Mouse (Mus musculus) lung, postnatal 10 days (tissue): ENCODE measurements around the gene Inip.

ENCODE experiments used
- DNase-seq: peaks from one replicate; pipeline ENCODE4 v3.0.0; 2021

The Inip gene

DNA sequence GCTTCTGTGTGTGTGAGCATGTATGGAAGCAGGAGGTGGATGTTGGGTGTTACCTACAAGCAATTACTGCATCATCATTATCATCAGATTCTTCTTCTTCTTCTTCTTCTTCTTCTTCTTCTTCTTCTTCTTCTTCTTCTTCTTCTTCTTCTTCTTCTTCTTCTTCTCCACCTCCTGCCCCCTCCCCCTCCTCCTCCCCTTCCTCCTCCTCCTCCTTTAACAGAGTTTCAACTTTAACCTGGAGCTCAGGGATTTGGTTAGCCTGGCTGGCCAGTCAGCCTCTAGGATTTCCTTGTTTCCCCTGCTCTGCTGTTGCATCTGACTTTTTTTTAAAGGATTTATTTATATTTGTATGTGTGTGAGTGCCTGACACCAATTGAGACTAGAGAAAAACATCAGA, at the start of gene Inip:
TSS of gene Inip (minus strand) at position 101 of the 400 bp plus-strand sequence.
- no peak for DNase-seq

DNA sequence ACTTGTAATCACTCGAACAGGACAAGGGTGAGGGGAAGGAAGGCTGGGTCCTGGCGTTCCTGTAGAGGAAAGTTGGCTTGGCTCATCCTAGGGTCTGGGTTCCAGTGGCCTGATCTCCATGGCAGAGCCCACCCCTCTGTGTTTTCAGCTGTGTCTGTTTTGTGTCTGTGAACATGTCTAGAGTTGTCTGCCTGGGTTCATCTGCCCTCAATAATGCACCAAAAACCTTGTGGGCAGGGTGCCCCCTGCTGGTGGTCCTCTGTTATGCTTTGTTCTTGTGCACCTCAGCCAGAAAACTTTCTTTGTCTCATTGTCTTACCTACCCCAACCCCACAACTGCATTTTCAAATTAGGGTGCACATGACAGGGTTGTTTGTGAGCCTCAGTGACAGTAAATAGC, 48.8 kb upstream of the Inip start:
- peak; percentile 79 for DNase-seq

DNA sequence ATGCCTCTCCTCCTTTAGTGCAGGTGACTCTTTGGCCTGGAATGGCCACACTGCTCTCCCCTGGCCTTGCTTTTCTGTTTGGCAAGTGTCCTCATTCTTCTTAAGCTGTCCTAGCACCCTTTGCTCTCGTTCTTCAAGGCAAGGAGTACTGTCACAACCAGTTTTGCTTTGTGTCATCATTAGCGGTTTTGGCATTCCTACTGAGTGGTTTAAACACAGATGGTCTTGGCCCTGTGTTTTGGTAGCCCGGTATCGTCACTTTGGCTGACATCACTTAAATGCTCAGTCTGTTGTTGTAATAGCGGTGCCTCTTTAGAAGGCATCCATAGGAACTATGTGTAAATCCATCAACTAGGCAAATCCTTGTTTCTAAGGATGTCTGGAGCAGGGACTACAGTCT, 46.1 kb upstream of the Inip start:
- no peak for DNase-seq

DNA sequence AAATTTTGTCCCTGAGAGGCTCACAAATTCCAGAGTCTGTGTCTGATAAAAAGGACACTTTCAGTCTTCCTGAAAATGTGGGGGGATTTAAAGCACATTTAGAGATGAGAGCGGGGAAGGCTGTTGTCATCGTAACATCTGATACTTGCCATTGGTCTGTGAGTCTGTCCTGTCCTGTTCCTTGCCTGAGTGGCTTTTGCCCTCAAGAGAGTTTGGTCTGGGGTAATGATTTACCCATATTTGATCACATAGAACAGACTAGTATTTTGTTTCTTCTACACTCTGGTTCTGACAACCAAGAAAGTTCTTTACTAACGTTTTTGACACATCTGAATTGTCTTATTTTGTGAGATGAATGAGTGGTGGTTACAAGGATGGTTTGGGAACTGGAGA, 43.9 kb upstream of the Inip start:
- no peak for DNase-seq

DNA sequence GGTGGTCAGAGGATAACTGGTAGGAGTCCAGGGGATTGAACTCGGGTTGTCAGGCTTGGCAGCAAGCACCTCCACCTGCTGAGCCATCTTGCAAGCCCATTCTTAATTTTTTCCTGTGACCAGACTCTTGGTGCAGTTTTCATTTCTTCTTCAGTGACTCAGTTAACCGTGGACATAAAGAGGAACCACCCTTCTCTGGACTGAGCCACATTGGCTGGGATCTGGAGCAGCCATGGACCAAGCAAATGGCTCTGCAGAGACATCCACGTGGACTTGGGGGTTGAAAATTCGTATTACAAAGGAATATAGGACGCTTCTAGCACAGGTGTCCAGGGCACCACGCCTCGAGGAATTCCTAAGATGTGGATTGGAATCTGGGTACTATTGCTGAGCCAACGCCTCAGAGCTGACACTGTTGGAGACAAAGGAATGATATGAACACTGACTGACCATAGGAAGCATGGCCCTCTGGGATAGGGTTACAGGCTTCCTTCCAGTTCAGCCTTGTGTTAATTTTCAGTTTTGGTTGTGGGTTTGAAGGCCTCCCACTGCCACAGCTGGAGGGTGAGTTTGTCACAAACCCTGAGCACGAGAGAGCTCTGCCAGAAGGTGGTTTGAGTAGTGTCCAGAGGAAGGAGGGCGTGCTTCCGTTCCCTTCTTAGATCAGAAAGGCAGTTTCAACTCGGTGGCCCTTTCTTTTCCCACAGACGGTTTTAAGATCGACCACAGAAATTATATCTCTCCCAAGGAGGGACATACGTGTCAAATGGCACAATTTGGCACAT, 43.3 kb upstream of the Inip start:
- DNase-seq, result no peak

DNA sequence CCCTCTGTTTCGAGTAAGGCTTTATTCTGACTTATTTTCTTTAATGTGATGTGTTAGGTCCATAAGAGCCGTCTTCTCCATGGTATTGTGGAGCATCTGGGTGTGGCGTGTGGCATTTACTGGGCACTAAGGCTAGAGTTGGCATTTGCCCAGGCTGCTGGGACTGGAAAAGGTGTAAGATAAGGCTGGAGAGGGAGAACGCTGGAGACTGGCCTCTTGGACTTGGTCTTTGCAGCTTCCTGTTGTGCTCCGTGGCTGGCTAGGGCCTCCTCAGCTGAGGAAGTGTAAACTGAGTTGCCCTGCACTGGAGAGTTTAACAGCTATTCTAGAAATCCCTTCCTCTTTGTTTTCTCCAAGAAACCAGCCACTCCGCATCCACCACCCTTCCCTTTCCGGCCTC, 36.3 kb upstream of the Inip start:
- peak; percentile 46 for DNase-seq

DNA sequence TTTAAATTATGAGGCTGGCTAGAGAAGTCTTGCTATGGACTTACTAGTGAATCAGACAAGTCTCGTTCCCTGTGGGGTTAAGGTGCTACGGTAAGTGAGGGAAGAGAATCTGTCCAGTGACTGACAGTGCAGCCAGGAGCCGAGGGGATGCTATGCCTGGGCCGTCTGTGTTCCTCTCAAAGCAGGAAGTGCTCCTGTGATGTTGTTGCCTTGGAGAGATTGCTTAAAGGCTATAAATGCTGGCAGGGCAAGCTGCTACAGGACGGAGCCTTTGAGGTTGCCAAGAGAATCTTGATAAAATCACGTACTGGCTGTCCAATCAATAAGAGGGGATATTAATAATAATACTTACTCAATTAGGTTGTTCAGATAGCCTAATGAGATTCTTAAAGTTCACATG, 31.4 kb upstream of the Inip start:
- no peak for DNase-seq

DNA sequence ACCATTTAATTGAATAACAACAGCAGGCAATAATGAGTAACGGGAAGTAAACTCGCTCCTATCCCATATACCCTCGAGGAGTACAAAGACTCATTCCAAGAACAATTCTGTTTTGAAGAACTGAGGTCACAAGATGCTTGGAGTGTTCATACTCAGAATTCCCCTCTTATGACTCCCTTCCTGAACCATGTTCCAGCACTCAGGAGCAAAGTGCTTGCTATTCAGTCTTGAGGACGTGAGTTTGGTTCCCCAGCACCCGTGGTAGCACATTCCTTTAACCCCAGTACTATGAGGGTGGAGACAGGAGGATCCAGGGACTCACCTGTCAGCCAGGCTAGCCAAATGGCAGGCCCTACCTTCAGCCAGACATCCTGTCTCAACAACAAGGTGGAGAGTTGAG, 29.6 kb upstream of the Inip start:
- DNase-seq, result no peak

DNA sequence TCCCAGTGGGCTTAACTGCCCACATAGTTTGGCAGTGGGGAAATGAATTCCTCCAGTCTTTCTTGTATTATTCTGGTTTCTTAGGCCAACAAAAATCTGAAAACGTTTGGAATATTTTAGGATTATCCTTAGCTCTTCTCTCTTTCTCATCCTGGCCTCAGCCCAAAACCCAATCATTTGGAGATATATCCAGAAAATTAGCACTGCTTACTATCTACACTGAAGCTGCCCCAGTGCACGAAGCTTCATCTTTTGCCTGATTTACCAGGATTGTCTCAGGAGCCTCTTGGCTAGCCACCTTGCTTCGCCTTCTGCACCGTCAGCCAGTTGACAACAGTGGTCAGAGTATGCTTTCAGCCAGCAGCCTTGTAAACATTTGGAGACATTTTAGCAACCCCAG, 27.7 kb upstream of the Inip start:
- no peak for DNase-seq

DNA sequence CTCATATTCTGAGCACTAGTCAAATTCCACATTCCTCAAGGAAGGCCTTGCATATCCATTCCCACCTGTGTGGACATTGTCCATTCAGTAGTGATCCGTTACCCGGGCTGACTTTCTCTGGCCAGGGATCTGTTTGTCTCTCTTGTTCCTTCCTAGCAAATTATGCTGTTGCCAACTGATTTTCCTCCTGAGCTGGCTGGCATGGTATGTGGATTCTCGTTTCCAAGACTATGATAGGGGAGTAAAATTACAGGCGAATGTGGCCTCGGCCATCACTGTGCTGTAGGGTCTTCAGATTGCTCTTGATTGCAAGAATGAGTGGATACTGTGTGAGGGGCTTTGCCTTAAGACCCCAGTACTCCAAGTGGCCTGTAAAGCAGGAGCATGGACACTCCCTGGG, 25.0 kb upstream of the Inip start:
- no peak for DNase-seq

DNA sequence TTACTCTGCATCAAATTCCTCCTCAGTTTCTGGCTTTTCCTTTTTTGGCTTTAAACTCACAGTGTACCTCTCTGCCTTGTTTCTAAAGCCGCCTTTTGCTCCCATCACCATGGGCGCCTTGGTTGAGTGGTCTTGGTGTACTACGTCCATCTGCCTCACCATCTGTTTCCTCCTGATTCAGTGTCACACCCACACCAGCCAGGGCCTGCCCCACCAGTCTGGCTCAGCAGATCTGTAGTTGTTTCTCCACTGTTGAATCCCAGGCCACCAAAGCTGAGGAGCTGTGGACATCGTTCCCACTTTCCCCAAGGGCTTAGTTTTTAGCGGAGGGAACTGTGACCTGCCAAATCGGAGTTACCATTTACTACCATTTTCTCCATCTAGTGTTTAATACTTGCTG, 24.2 kb upstream of the Inip start:
- no peak for DNase-seq

DNA sequence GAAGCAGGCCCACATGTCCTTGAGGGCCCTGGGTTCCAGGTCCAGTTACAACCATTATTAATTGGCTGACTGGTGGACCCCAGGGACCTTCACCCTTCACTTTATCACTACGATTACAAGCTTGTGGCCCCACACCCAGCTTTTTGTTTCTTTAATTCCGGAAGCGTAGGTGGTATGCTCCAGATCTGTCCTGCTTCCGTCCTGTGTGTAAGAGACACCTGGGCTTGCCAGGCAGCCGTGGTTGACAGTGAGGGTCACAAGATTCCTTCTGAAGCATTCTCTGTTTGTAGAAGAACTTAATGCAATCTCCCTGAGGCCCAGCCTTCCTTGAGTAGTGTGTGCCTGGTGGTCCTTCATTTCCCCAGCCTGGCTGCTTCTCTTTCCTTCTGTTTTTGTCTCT, 23.5 kb upstream of the Inip start:
- DNase-seq, result no peak

DNA sequence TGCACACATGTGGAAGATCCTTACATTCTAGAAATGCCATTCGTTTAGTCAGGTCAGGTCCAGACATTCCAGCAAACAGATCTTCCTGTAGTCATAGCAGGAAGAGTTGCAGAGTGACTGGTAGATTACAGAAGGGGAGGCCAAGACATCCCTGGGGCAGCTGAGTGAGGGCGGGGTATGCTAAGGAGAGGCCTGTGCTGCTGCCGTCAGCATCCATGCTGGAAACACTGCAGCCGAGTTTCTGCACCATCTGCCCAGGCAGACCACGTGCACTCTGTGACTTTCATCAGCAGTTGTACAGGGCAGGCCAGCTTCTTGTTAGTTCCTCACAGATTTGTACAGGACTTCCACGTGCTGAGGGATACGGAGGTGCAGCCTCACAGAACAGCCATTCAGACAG, 22.1 kb upstream of the Inip start:
- no peak for DNase-seq

DNA sequence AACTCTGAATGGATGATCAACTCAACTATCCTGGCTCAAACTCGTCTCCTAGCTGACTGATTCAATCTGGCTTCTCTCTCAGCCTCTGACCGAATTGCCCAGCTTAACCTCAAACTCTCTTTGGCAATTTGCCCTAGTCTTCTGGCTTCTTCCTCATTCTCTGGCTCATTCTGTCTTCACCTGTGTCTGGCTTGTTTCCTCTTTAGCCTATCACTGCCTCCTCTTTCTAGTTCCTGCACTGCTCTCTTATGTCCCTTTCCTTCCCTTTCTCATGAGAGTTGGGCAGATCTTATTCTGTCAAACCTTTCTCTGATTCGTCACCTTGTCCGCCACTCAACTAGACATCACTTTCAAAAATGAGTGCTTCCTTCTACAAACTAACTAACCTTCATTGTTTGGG, 20.7 kb upstream of the Inip start:
- DNase-seq, result peak; percentile 12

DNA sequence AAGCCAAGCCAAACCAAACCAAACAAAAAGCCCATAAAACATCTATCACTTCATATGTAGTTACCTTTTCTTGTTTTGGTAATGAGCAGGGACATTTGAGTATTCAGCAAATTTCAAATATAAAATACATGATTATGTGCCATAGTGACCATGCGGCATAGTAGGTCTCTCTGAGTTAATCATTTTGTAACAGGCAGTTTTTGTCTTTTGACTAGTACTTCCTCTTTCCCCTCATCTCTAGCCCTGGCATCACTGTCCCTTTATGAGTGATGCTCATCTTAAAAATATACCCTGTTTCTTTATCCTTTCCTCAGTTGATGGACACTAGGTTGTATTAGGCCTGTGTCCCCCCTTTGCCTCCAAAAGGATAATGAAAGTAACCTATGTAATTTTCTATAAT, 20.1 kb upstream of the Inip start:
- DNase-seq, result no peak

DNA sequence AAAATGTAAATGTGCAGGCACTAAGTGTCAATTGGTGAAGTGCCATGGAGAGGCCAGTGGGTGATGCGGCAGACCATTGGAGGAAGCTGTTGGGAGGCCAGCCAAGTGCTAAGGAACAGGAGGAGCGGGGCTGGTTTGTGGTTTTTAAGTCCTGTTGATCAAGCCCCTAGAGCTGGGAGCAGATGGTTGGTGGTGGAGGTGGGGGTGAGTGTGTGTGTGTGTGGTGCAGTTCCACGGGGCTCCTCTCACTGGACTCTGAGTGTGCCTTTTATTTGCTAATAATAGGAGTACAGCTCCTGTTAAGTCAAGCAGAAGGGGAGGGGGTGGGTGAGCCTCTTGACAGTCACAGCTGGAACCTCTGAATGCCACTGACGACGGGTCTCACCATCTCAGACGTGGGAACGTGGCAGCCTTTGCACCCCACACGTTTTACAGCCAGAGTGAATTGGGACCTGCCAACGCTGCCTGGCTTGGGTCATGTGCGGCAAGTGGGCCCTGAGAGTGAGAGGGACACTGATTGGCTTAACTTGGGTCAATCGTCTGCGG, 18.2 kb upstream of the Inip start:
- peak; percentile 72 for DNase-seq

DNA sequence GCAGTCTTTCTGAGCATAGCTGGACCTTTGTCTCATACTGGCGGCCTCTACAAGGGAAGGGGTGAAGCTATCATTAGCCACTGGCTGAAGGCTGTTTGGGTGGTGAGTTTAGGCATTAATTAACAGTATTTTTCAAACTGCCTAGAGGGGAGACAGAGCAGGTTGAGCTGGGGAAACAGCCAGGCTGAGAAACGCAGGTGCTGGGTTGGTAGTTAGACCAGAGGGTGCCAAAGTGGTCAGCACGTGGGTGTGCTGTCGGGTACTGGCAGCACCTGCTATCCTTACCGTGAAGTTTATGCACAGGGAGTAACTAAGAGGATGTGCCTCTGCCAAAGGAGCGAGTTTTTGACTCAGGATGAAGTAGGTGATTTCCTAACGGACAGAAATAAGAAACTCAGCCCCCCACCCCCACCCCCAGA, 17.7 kb upstream of the Inip start:
- no peak for DNase-seq

DNA sequence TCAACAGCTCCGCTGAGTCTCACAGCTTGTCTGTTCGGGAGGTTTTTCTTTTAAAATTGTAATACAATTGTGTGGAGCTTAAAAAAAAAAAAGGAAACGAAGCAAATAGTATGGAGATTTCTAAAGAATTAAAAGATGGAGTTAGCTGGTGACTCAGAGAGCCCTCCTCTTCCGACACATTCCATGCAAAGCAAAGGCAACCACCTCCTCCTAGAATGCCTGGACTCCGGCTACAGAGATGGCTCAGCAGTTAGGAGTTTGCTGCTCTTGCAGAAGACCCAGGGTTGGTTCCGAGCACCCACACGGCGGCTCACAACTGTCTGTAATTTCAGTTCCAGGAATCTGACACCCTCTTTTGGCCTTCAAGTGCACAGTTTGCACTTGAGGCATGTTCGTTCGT, 17.1 kb upstream of the Inip start:
- peak; percentile 9 for DNase-seq

DNA sequence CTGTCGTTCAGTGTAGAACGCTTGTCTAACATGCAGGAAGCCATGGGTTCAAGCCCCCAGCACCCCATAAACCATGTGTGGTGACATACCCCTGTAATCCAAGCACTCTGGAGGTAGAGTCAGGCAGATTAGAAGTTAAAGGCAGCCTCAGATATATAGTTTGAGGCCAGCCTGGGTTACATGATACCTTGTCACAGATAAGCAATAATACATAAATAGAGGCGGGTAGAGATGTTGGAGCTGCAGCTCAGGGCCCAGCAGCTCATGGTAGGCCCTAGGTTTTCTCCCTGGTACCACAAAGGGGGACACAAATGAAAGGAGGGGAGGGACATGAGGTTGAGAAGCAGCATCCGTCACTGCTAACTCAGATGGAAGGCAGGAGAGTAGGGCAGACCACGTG, 16.4 kb upstream of the Inip start:
- no peak for DNase-seq

DNA sequence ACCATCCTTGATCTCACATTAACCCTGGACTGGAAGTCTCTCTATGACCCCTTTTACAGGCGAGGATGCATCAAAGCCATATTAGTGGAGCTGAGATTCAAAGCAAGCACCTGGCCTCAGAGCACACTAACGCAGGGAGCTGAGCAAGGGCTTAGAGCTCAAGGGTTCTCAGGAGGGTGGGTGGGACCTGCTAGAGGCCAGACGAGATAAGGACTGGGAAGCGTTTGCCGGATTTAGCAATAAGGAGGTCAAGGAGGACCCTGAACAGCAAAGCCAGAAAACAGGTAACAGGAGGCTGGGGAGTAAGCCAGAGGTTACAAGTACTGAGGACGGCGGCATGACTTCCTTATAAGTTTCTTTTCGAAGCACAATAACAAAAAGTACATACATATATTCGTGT, 15.1 kb upstream of the Inip start:
- DNase-seq, result peak; percentile 67

DNA sequence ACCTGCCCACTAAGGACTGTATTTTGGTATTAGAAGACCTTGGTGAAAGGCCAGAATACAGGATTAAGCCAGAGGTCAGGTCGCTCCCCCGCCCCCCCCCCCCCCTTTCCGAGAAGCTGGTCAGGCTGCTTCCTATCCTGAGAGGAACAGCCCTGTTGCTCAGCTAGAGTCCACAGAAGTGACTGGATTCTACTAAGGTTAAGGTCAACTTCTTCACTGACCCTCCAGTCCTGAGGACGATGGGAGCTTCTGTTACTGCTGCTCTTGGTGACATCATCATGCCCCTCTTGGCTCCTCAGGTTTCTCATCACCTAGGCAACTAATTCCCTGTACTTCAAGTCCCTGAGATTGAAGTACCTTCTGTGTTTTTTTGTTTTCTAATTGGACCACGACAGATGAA, 14.6 kb upstream of the Inip start:
- DNase-seq, result peak; percentile 19

DNA sequence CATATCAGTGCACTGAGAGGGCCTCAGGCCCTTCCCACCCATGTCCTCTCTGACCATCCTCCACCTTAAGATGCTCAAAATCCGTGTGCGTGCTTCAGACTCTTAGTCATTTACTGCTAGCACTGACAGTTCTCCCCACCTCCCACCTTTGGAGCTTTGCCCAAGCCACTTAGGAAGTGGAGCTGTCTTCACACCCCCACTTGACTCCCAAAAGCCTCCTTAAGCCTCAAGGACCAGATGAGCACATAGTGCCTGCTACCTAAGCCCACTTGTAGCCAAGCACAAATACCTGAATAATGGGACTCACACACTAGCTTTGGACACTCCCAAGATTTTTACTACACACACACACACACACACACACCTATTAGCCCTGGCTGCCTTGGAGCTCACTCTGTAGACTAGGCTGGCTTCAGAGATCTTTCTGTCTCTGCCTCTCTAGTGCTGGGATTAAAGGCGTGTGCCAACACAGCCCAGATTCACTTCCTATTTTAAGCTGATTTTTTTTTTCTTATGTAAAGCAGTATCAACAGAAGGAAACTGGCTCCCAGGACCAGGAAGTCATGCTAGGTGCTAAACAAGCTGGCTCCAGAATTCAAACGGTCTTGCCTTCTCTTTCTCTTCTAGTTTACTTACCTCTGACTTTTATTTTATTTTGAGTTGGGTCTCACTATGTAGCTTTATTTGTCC, 13.9 kb upstream of the Inip start:
- peak; percentile 86 for DNase-seq

DNA sequence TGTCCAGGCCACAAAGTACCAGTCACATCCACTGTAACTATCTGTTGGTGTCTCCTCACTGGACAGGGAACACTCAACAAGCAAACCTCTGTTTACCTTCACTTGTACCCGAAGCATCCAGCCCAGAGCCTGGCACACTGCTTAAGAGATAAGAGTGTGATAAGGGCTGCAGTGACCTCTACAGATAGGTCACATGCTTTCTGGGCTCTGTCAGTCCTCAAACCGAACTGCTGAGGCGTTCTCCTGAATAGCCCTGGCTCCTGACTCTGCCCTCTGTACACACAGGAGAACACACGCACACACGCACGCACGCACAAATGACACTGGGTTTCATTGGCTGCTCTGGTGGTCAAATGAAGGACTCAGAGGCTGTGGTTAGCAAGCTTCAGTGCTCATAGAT, 12.7 kb upstream of the Inip start:
- DNase-seq, result no peak

DNA sequence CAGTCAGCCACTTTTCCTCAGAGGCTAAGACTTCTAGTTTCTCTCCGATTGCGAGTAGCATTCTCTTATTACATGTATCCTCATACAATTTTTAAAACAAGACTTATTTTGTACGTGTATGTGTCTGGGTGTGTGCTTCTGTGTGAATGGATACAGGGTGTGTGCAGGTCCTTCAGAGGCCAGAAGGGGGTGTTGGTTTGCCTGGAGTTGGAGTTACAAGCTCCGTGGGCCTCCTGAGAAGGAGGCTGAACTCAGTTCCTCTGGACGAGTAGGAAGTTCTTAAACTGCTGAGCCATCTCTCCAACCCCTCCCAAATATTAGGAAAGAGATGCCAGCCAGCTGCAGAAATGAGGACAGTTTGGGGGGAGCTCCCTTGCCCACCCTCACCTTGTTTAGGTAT, 7.0 kb upstream of the Inip start:
- peak; percentile 50 for DNase-seq

DNA sequence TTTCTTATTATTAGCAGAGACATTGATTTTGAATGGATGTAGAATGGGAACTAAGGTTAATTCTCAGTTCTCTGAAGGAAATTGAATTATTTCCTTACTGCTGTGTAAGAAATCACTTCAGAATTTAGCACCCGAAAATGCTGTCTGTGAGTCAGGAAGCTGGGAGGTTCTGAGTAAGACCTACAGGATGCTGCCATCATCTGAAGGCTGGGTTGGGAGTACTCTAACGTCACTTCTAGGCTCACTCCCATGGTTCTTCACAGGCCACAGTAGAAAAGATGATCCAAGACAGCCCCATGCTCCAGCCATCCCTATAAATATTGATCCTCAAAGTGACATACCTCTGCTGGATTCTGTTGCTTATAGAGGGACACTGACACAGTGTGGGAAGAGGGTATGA, 6.1 kb upstream of the Inip start:
- no peak for DNase-seq
